Mouse (Mus musculus) frontal cortex, postnatal 25 days (tissue): ENCODE measurements at regions not wholly inside any gene's neighbourhood (a gene's known extent, or its start where the extent isn't known, plus 50 kb on each side); places are given as distances from the start of the nearest gene placed in this dataset.

Source experiments
- DNase-seq, 2 experiments: peaks; one replicate each; pipeline ENCODE4 v3.0.0; 2022; ENCODE audit warnings: low spot score in 2 of 2

- DNase-seq = no peak
Measured at GRCm38 (mm10) chr16:93192651-93193173, 366.8 kb upstream of the Runx1 start.

GRCm38 (mm10) chr16:93191174-93191573 is 365.2 kb upstream of the Runx1 start:
- no peak for DNase-seq

DNA sequence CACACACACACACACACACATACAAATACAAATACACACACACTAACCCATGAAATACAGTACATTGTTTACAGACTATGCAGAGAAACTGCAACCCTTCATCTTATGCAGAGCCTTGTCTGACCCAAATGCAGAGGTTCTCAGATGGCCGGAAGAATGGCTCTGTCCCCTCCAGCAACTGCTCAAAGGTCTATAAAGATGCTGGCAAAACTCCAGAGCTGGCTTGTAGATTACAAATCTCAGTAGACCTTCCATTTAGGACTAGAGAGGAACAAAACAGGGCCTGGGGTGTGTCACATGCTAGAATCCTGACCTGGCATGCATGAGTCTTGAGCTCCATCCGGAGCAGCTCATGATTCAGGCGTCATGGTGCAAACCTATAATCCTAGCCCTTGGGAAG is 364.4 kb upstream of the Runx1 start:
- no peak for DNase-seq

DNA sequence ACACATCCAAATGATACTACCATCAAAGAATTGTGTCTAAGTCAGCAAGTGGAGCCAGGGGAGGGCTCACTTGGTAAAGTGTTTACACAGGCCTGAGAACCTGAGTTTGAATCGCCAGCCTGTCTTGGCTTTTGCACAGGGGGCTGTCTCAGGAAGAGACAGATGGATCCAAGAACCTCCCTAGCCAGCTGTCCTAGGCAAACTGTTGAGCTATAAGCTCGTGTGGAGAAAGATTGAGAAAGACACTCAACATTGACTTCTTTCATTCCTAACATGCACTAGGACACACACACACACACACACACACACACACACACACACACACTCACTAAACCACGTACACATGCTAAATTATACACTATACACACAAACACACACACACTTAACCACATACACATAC is 363.9 kb upstream of the Runx1 start:
- DNase-seq = no peak

GRCm38 (mm10) chr16:93189412-93189811 is 363.5 kb upstream of the Runx1 start:
- DNase-seq = no peak

DNA sequence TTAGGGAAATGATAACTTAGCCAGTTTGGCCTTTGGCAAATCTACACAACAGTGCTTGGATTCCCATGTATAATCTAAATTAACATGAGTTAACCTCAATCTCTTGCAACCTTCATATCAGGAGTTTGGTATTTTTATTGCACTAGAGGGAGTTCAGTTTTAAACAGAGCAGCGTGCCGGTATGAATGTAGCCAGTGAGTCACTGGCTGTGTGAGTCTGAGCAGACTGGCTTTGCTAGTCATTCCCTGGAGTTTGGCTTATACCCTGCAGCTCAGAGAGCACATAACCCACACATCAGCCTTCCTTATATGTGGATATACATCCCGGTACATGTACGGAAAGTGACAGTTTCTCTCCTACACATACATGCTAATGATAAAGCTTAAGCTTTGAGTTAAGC is 360.6 kb upstream of the Runx1 start:
- no peak for DNase-seq

DNA sequence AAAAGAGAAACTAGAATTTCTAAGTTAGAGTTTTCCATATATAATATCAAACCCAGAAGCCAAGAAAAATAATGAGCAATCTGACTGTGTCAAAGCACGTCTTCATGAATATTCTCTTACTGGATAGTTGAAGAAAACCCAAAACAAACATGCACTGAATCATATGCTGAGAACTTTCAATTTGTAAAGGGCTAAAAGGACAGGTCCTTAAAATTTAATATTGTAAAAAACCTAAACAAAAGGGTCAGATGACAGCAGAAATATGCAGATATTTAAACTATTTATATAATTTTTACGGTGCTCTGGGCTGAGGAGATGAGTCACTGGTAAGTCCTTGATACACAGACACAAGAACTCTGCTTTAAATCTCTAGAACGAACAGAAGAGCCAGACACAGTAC is 356.7 kb upstream of the Runx1 start:
- DNase-seq = no peak

DNA sequence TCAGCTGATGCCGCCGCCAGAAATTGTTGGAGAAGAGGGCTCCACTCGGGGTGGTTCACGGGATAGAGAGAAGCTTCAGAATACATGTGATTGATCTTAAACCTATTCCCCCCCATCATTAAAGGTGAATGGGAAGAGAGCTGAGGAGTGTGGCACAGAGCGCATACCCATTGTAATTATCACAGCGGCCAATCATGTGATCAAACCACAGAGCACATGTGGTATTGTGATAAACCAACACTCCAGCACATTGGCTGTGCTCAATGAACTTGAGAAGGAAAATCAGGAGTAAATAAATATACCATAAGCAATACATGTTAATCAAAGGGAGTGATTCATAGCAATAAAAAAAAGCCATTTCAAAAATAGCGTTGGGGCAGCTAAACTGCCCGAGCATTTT is 355.5 kb upstream of the Runx1 start:
- DNase-seq = no peak

DNA sequence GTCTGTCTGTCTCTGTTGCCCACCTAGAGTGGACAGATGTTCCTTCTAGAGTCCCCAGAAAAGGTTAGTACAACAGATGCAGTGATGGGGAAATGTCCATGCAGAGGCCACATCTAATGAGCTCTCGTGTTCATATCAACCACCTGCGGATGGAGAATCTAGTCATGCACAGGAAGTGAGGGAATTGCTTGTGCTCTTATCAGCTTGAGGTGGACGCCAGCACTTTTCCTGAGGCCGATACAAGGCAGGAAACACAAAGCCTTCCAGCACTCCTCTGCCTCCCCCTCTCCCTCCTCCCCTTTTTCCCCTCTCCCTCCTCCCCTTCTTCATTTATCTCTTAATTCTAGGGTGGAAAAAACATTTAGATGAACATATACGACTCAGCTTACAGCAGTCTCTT is 354.3 kb upstream of the Runx1 start:
- DNase-seq = no peak

DNA sequence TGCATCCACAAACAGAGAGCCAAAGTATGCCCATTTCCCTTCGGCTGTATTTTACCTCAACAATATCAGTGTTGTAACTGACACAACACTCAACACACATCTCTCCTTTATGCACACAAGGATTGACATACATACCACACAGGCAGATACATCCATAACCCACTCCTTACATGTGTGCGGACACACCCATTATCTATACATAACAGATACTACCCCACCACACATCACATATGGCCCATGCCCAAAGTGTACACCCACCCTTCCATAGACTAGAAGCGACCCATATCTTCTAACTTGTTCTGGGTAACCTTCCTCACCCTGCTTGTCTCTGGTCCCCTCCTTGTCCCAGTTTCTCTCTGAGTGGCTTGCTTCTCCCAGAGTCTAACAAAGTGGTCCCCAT is 340.7 kb upstream of the Runx1 start:
- no peak for DNase-seq

GRCm38 (mm10) chr16:93158526-93159226 is 332.7 kb upstream of the Runx1 start:
- no peak for DNase-seq

DNA sequence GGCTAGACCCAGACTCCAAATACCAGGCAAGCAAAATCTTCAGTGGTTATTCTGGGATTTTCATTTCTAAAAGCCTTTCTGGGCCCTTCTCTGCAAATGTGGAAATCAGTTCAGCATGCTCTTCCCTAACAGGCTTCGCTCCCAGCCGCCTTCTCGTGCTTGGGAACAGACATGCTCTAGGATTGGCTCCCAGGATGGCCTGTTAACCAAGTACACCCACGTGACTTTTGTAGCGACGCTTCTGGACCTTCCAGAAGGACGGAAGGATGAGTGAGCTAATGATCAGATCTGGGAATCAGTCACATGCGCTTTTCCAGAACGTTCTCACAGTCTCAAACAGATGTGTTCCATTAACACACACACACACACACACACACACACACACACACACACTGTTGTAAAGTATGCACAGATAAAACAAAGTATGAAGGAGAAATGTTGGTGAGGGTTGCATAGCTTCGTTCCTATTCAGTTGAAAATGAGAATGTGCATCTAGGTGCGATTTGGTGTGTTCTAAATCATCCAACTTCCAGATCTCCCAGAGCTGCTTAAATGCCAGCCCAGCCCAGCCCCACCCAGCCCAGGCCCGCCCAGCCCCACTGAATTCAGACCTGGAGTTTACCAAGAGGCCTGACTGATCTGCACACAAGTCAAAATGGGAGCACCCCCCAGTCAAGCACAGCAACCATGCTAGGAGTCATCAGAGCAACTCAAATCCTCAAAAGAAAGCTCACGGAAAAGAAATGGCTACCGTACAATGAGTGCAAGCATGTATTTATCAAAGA is 327.8 kb upstream of the Runx1 start:
- DNase-seq = no peak

GRCm38 (mm10) chr16:93152765-93153489 is 327.0 kb upstream of the Runx1 start:
- DNase-seq = no peak

- no peak for DNase-seq
Measured at GRCm38 (mm10) chr16:93152057-93152456, 326.1 kb upstream of the Runx1 start.

DNA sequence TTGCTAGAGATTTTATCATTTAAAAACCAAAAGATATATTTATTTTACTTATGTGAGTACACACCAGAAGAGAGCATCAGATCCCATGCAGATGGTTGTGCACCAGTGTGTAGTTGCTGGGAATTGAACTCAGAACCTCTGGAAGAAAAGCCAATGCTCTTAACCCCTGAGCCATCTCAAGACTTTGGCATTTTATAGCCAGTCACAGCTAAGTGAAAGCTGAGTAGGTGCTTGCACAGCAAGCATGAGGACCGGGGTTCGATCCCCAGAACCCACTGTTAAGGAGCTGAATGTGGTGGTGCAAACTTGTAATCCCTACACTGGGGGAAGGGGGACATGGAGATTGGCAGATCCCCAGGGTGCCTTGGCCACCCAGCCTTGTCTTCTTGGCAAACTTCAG is 325.7 kb upstream of the Runx1 start:
- DNase-seq = no peak

- DNase-seq = peak in 1 of 2 experiments; percentile 11
Measured at GRCm38 (mm10) chr16:93150451-93150850, 324.5 kb upstream of the Runx1 start.

- DNase-seq = no peak
Measured at GRCm38 (mm10) chr16:93147525-93148222, 321.7 kb upstream of the Runx1 start.

GRCm38 (mm10) chr16:93146812-93147211 is 320.9 kb upstream of the Runx1 start:
- DNase-seq = no peak

- DNase-seq = no peak
Measured at GRCm38 (mm10) chr16:93145617-93146016, 319.7 kb upstream of the Runx1 start.

GRCm38 (mm10) chr16:93144033-93144432 is 318.1 kb upstream of the Runx1 start:
- no peak for DNase-seq

DNA sequence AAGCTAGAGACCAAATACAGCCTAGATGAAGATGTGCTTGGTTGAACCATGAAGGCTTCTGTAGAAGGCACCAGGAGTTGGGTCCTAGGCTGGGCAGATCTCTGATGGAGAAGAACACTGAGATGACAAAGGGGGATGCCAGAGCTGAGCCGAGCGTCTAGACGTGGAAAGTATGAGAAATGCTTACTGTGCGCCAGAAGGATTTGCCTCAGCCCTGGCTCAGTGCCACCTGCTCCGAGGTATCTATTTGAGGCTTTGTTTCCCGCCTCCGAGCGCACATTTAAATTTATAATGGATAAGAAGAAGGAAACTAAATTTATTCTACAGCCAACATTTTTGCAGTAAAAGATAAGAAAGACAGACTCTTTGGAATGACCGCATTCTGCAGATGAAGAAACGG is 317.2 kb upstream of the Runx1 start:
- peak; percentile 40 to 50 for DNase-seq

DNA sequence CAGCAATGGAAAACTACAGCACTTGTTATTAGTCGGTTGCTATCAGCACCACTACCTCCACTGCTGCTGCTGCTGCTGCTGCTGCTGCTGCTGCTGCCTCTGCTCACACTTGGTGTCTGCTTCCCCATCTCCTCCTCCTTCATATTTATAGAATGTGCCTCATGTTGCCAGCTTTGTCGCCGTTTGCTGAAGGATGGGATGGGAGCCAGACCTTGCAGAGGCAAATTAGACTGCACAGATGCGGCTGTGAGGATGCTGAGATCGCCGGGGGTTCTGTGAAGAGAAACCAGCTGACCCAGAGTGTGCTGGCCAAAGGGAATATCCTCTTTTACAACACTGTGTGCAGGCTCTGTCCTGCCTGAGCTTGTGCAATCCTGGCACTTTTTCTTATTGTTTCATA is 316.0 kb upstream of the Runx1 start:
- DNase-seq = no peak
